Mouse (Mus musculus) liver, embryonic 14.5 days (tissue): ENCODE measurements around the gene Ptger4.

Experiments
- CTCF ChIP-seq: IDR thresholded peaks from 2 replicates; pipeline ENCODE4 v1.5.1; 2016; ENCODE audit warnings: antibody characterized with exemption, low read depth, control low read depth
- EP300 ChIP-seq: IDR thresholded peaks from 2 replicates; pipeline ENCODE4 v1.6.1; 2016; ENCODE audit warnings: antibody characterized with exemption, low read depth

GRCm38 (mm10) chr15:5157386-5157785, 86.6 kb downstream of the Ptger4 start:
- TF ChIP-seq CTCF: no peak
- TF ChIP-seq EP300: no peak
